Mouse (Mus musculus) limb, embryonic 15.5 days (tissue): Measurements from ENCODE around the gene Meis1. TPM values are rescaled to one million over a fixed set of nuclear protein-coding genes. Genes with fewer than 3 reads are reported as not detected.

Experiments used
- ATAC-seq: fragments of 200-750 bp; cut with Nextera tagmentation; 2 replicates; pipeline ENCODE4 v1.8.0; 2017; ENCODE audit warnings: low read depth, moderate TSS enrichment; ENCODE audit not compliant: insufficient number of reproducible peaks, low FRiP score, low TSS enrichment
- H3K27ac ChIP-seq: fragments of 300-500 bp; sonication (generic); 2 replicates; pipeline ENCODE4 v1.5.1; 2015; ENCODE audit warnings: moderate library complexity, mild to moderate bottlenecking, inconsistent platforms
- H3K27me3 ChIP-seq: fragments of 300-500 bp; sonication (generic); 2 replicates; pipeline ENCODE4 v1.6.1; 2015; ENCODE audit warnings: inconsistent platforms
- H3K36me3 ChIP-seq: fragments of 300-500 bp; sonication (generic); 2 replicates; pipeline ENCODE4 v1.6.1; 2015; ENCODE audit warnings: inconsistent platforms
- H3K4me1 ChIP-seq: fragments of 300-500 bp; sonication (generic); 2 replicates; pipeline ENCODE4 v1.6.1; 2015; ENCODE audit warnings: inconsistent platforms
- H3K4me2 ChIP-seq: fragments of 300-500 bp; sonication (generic); 2 replicates; pipeline ENCODE4 v1.6.1; 2015; ENCODE audit warnings: mild to moderate bottlenecking, inconsistent platforms
- H3K4me3 ChIP-seq: fragments of 300-500 bp; sonication (generic); 2 replicates; pipeline ENCODE4 v1.5.1; 2015; ENCODE audit warnings: mild to moderate bottlenecking, inconsistent platforms
- H3K9ac ChIP-seq: fragments of 300-500 bp; sonication (generic); 2 replicates; pipeline ENCODE4 v1.6.1; 2015; ENCODE audit warnings: inconsistent platforms
- H3K9me3 ChIP-seq: fragments of 300-500 bp; sonication (generic); 2 replicates; pipeline ENCODE4 v1.6.1; 2016; ENCODE audit warnings: inconsistent platforms
- WGBS: fragments of 180-500 bp; shearing (Covaris S2); methylation state at CpG from one replicate; pipeline ENCODE4 v1.1.7; 2015; 5-methylcytosine and 5-hydroxymethylcytosine counted together
- polyA plus RNA-seq: library from polyadenylated mRNA; unstranded; fragments of >200 nt; fragmentation: Nextera tagmentation; extraction: Ambion mirVana; gene quantifications from 2 replicates; pipeline ENCODE4 v1.2.1, GENCODE M21; 2015

Gene Meis1
- polyA plus RNA-seq, 1 experiment from 2014 or later = 16.3 TPM

GRCm38 (mm10) chr11:18929779-18930728 is 88.7 kb downstream of the Meis1 start:
- ATAC-seq = no peak
- H3K27ac ChIP-seq = no peak overlapping the region
- H3K36me3 ChIP-seq = no peaks in the 10 kb centered on the region
- H3K9ac ChIP-seq = no peak overlapping the region
- H3K4me1 ChIP-seq = peaks cover 5% of the 10 kb centered on the region; the same call in 1 of the 2 replicates
- H3K9me3 ChIP-seq = no peaks in the 10 kb centered on the region
- WGBS = 39% methylated on average over 17 of the region's 17 CpGs
- H3K4me2 ChIP-seq = no peak overlapping the region
- no peak overlapping the region for H3K4me3 ChIP-seq
- H3K27me3 ChIP-seq = peaks cover 29% of the 10 kb centered on the region; the same call in 1 of the 2 replicates

DNA sequence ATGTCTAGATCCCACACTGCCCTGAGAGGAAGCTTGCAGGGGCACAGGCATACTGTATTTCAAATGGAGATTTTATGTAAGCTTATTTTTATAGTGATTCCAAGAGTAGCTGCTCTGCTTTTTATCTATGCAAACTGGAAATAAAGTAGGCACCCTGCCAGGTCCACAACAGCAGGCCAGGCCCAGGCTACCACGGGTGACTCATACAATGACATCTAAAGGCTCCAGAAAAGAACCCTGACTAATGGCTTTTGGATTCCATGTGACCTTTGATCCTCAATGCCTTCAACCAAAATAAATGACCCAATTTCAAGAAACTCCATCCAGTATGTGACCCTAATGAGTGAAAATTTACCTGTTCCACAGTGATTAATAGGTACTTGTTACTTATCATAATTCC is 91.4 kb downstream of the Meis1 start:
- H3K4me1 ChIP-seq = peaks cover 5% of the 10 kb centered on the region; the same call in 1 of the 2 replicates
- WGBS = 2% methylated on average over 1 of the region's 1 CpGs
- H3K4me3 ChIP-seq = no peak overlapping the region
- peaks cover 18% of the 10 kb centered on the region; the same call in 1 of the 2 replicates for H3K27me3 ChIP-seq
- H3K9ac ChIP-seq = no peak overlapping the region
- no peaks in the 10 kb centered on the region for H3K9me3 ChIP-seq
- H3K4me2 ChIP-seq = no peak overlapping the region
- no peak overlapping the region for H3K27ac ChIP-seq
- no peak for ATAC-seq
- no peaks in the 10 kb centered on the region for H3K36me3 ChIP-seq

DNA sequence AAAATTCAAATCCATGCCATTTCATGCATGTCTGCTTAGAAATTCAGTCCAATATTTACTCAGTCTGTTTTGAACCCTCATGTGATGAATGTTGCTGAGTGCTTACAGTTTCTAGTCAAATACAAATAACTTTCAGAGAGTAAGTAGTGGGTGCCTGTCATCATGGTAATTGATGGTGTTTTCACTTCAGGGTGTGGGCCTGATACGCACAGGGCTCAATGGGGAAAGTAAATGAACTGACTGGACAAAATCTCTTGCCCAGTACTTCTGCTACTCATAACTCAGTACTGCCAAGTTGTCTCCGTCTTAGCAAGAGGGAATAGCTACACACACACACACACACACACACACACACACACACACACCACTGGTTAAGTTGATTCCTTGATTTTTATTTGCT is 92.0 kb downstream of the Meis1 start:
- peaks cover 5% of the 10 kb centered on the region; the same call in 1 of the 2 replicates for H3K4me1 ChIP-seq
- H3K9ac ChIP-seq = no peak overlapping the region
- no peaks in the 10 kb centered on the region for H3K36me3 ChIP-seq
- ATAC-seq = no peak
- H3K27ac ChIP-seq = no peak overlapping the region
- H3K27me3 ChIP-seq = peaks cover 16% of the 10 kb centered on the region; the same call in 1 of the 2 replicates
- H3K4me2 ChIP-seq = no peak overlapping the region
- 57% methylated on average over 2 of the region's 2 CpGs for WGBS
- H3K4me3 ChIP-seq = no peak overlapping the region
- no peaks in the 10 kb centered on the region for H3K9me3 ChIP-seq

DNA sequence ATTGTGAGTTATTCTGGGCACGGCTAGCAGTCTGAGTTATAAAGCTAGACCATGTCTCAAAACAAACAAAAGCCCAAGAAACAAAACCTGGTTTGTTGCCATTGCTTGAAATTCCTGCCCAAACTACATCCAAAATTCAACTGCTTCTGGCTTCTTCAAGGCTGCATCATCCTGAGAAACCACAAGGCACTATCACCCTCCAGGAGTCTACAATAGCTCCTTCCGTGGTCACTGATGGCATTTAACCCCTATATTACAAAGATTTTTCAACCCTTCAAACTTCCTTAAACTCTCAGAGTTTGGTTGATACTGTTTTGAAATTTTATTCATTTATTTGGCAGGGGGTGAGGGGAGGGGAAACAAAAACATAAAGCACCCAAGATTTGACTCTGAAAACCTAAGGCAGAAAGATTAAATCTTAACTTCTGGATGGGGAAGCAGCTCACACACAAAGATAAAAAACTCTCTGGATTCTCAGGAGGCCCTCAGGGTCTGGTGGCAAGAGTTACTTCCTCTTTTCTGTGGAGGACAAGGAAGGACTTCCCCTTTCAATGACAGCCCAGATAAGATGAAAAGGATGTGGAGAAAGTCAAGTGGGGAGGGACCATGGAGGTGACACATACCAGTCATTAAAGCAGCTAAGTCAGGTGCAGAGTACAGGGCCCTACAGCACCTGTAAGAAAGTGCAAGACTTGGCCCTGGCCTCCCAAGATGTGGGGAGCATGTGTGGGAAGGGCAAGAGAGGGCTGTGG is 94.0 kb downstream of the Meis1 start:
- WGBS = 71% methylated on average over 2 of the region's 2 CpGs
- Histone ChIP-seq H3K9me3 (no peaks in the 10 kb centered on the region), H3K4me3 (no peak overlapping the region), H3K27ac (no peak overlapping the region), H3K4me1 (no peaks in the 10 kb centered on the region), H3K9ac (no peak overlapping the region), H3K36me3 (no peaks in the 10 kb centered on the region), H3K4me2 (no peak overlapping the region), H3K27me3 (peaks cover 6% of the 10 kb centered on the region; the same call in 1 of the 2 replicates)
- ATAC-seq = no peak

GRCm38 (mm10) chr11:18923274-18923673 is 95.5 kb downstream of the Meis1 start:
- H3K27ac ChIP-seq = no peak overlapping the region
- no peak overlapping the region for H3K4me2 ChIP-seq
- H3K27me3 ChIP-seq = peaks cover 9% of the 10 kb centered on the region; the same call in 1 of the 2 replicates
- 80% methylated on average over 5 of the region's 5 CpGs for WGBS
- no peaks in the 10 kb centered on the region for H3K36me3 ChIP-seq
- H3K9ac ChIP-seq = no peak overlapping the region
- H3K4me1 ChIP-seq = no peaks in the 10 kb centered on the region
- H3K9me3 ChIP-seq = no peaks in the 10 kb centered on the region
- ATAC-seq = no peak
- H3K4me3 ChIP-seq = no peak overlapping the region

DNA sequence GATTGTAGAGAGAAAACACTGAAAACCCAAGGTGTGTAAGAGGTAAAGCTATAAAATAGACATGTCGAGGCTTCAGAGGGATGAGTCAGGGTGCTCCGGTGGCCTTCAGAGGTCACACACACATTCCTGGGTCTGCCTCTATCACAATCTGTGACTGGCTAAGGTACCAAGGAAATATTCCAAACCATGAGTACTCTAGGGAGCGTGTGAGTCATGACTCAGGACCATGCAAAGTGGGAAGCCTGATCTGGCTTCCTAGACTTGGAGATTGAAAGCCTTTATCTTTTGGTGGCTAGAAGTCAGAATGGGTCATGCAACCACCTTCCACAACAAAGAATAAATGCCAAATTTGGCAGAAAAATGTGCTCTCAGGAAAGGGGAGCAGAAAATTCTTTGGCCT is 98.1 kb downstream of the Meis1 start:
- H3K27ac ChIP-seq = no peak overlapping the region
- H3K4me2 ChIP-seq = no peak overlapping the region
- no peaks in the 10 kb centered on the region for H3K4me1 ChIP-seq
- no peaks in the 10 kb centered on the region for H3K9me3 ChIP-seq
- H3K9ac ChIP-seq = no peak overlapping the region
- H3K4me3 ChIP-seq = no peak overlapping the region
- H3K36me3 ChIP-seq = no peaks in the 10 kb centered on the region
- ATAC-seq = no peak
- WGBS = 84% methylated on average over 3 of the region's 3 CpGs
- peaks cover 13% of the 10 kb centered on the region; the same call in 1 of the 2 replicates for H3K27me3 ChIP-seq

- Histone ChIP-seq H3K36me3 (no peaks in the 10 kb centered on the region), H3K4me2 (no peak overlapping the region), H3K27ac (no peak overlapping the region), H3K9ac (no peak overlapping the region), H3K9me3 (no peaks in the 10 kb centered on the region), H3K4me3 (no peak overlapping the region), H3K4me1 (no peaks in the 10 kb centered on the region), H3K27me3 (peaks cover 13% of the 10 kb centered on the region; the same call in 1 of the 2 replicates)
- 57% methylated on average over 3 of the region's 3 CpGs for WGBS
- no peak for ATAC-seq
Observed at GRCm38 (mm10) chr11:18919162-18919762, 99.5 kb downstream of the Meis1 start.

DNA sequence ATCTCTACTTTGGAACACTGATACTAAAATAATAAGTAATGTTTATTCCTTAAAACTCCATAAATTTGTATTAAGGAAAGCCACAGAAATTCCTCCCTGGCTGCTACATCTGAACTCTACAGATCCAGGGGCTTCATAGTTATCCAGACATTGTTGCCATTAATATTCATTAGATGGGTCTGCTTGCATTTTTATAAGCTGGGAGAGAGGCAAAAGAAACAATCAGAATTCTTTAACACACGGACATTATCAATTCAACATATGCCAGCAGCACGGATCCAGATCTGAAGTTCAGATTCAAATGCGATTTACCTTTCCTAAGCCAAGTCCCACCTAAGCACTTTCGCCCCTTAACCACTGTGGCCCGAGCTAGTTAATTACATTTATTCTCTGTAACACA is 100.9 kb downstream of the Meis1 start:
- 56% methylated on average over 5 of the region's 5 CpGs for WGBS
- Histone ChIP-seq H3K4me1 (no peaks in the 10 kb centered on the region), H3K4me2 (no peak overlapping the region), H3K9me3 (no peaks in the 10 kb centered on the region), H3K36me3 (no peaks in the 10 kb centered on the region), H3K27me3 (peaks cover 13% of the 10 kb centered on the region; the same call in 1 of the 2 replicates), H3K27ac (no peak overlapping the region), H3K4me3 (no peak overlapping the region), H3K9ac (no peak overlapping the region)
- no peak for ATAC-seq

GRCm38 (mm10) chr11:18913251-18913650 is 105.5 kb downstream of the Meis1 start:
- no peaks in the 10 kb centered on the region for H3K4me1 ChIP-seq
- no peaks in the 10 kb centered on the region for H3K36me3 ChIP-seq
- 73% methylated on average over 1 of the region's 1 CpGs for WGBS
- peaks cover 11% of the 10 kb centered on the region; the same call in 1 of the 2 replicates for H3K27me3 ChIP-seq
- no peak overlapping the region for H3K4me2 ChIP-seq
- no peaks in the 10 kb centered on the region for H3K9me3 ChIP-seq
- H3K27ac ChIP-seq = no peak overlapping the region
- H3K9ac ChIP-seq = no peak overlapping the region
- no peak for ATAC-seq
- H3K4me3 ChIP-seq = no peak overlapping the region

- H3K27ac ChIP-seq = no peak overlapping the region
- no peak overlapping the region for H3K4me2 ChIP-seq
- no peaks in the 10 kb centered on the region for H3K36me3 ChIP-seq
- no peak for ATAC-seq
- WGBS = 73% methylated on average over 6 of the region's 6 CpGs
- no peaks in the 10 kb centered on the region for H3K9me3 ChIP-seq
- H3K4me3 ChIP-seq = no peak overlapping the region
- H3K9ac ChIP-seq = no peak overlapping the region
- H3K4me1 ChIP-seq = no peaks in the 10 kb centered on the region
- peaks cover 11% of the 10 kb centered on the region; the same call in 1 of the 2 replicates for H3K27me3 ChIP-seq
Observed at GRCm38 (mm10) chr11:18912311-18913019, 106.3 kb downstream of the Meis1 start.

DNA sequence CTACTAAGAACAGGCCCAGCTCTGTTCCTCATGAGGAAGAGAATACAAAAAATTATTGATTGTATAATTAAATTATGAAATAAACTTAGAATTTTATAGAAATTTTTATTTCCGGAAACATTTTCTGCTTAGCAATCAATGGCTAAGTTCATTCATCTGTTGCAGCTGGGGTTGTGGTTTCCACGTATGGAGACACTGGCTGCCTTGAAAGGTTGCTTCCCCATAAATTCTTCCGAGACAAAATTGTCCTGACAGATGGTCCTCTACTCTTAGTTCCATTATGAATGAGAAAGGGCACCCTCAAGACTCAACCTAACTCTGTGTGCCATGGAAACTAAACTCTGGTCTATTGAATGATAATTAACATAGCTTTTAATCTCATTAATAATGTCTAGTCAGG is 111.9 kb downstream of the Meis1 start:
- Histone ChIP-seq H3K4me3 (no peak overlapping the region), H3K27me3 (peaks cover 7% of the 10 kb centered on the region; the same call in 1 of the 2 replicates), H3K9me3 (no peaks in the 10 kb centered on the region), H3K36me3 (no peaks in the 10 kb centered on the region), H3K4me1 (no peaks in the 10 kb centered on the region), H3K9ac (no peak overlapping the region), H3K4me2 (no peak overlapping the region), H3K27ac (no peak overlapping the region)
- ATAC-seq = no peak
- WGBS = 60% methylated on average over 3 of the region's 3 CpGs
